Mouse (Mus musculus): ENCODE data around the gene Gstcd. TPM values are rescaled to one million over a fixed set of nuclear protein-coding genes. Genes with fewer than 3 reads are reported as not detected.

Gstcd gene
- polyA plus RNA-seq, 1 experiment from 2014 or later = 13.6 TPM

DNA sequence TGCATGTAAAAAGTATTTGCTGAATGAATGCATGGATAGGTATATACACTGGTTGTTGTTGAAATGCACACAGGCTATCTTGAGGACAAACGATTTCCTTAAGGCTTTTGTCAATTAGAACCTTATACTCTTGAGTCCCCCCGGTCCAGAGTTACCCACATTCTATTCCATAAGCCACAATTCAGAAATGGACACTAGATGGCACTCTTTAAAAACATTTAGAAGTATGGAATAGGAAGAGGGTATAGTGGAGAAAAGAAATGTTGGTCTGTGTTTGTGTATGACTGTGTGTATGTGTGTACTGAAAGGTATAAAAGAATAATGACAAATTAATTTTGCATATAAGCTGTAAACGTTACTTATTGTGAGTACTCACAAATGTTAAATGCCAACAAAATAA lies 6.0 kb downstream of the Gstcd start:
- Histone ChIP-seq H3K4me3 (ENCODE audit: low read depth, low read length) (no peak overlapping the region), H3K36me3 (ENCODE audit: control insufficient read depth, insufficient read depth, low read length) (no peaks in the 10 kb centered on the region; the same call in 1 of the 2 replicates), H3K27me3 (ENCODE audit: control insufficient read depth, insufficient read depth, low read length) (no peaks in the 10 kb centered on the region), H3K4me1 (replicated peaks; ENCODE audit: control insufficient read depth, insufficient read depth, low read length) (no peaks in the 10 kb centered on the region), H3K9me3 (ENCODE audit: control insufficient read depth, low read length) (no peaks in the 10 kb centered on the region), H3K4me2 (ENCODE audit: low read depth, low read length, severe bottlenecking) (no peak overlapping the region), H3K9ac (ENCODE audit: low read length) (no peak overlapping the region), H3K27ac (ENCODE audit: low read depth, low read length) (no peak overlapping the region)
- DNase-seq (ENCODE audit: low spot score) (no peak), ATAC-seq (replicated peaks; ENCODE audit: low FRiP score) (peak; percentile 61)
- WGBS = 77% methylated on average over 3 of the region's 3 CpGs

DNA sequence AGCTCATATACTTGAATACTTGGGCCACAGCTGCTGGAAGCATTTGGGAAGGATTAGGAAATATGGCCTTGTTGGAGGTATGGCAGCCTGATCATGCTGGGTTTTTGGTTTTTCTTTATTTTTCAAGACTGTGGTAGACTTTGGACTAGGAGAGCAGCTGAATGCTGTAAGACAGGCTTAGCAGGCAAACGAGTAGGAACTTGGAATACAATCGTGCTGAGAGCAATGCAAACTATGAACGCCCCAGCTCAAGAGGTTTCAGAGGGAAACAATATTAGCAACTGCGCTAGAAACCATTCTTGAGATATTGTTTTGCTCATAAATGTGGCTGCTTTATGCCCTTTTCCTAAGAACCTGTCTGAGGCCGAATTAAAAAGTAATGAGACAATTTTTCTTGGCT lies 9.1 kb downstream of the Gstcd start:
- H3K36me3 ChIP-seq (ENCODE audit: control insufficient read depth, insufficient read depth, low read length) = no peaks in the 10 kb centered on the region; the same call in 1 of the 2 replicates
- ATAC-seq (replicated peaks; ENCODE audit: low FRiP score) = no peak

DNA sequence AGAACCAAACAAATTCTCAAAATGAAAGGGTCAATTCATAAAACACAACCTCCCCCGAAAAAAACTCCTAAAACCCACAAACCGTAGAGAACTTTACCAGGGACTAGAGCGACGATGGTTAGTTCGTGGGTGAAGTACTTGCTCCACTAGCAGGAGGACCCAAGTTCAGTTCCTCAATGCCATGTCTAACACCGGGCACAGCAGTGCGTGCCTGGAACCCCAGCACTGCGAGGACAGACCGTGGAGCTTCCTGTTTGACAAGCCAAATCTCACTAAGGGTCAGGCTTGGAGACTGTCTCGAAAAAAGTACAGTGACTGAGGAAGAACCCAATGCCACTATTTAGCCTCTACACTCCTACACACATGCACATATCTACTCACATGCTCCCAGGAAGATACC lies 16.3 kb downstream of the Gstcd start:
- DNase-seq (ENCODE audit: low spot score) = no peak
- Histone ChIP-seq H3K9ac (ENCODE audit: low read length) (no peak overlapping the region), H3K36me3 (ENCODE audit: control insufficient read depth, insufficient read depth, low read length) (no peaks in the 10 kb centered on the region), H3K27ac (ENCODE audit: low read depth, low read length) (no peak overlapping the region), H3K27me3 (ENCODE audit: control insufficient read depth, insufficient read depth, low read length) (no peaks in the 10 kb centered on the region), H3K4me3 (ENCODE audit: low read depth, low read length) (no peak overlapping the region), H3K4me1 (replicated peaks; ENCODE audit: control insufficient read depth, insufficient read depth, low read length) (no peaks in the 10 kb centered on the region), H3K4me2 (ENCODE audit: low read depth, low read length, severe bottlenecking) (no peak overlapping the region), H3K9me3 (ENCODE audit: control insufficient read depth, low read length) (no peaks in the 10 kb centered on the region)
- 0 out of 2 replicates have a peak, but pooled peaks have one; percentile 30 for ATAC-seq (replicated peaks; ENCODE audit: low FRiP score)
- WGBS = 92% methylated on average over 10 of the region's 10 CpGs

More for the DNA sequence above, 9.1 kb downstream of the Gstcd start:
- Histone ChIP-seq H3K27ac (ENCODE audit: low read depth, low read length) (no peak overlapping the region), H3K4me3 (ENCODE audit: low read depth, low read length) (no peak overlapping the region), H3K4me2 (ENCODE audit: low read depth, low read length, severe bottlenecking) (no peak overlapping the region), H3K27me3 (ENCODE audit: control insufficient read depth, insufficient read depth, low read length) (no peaks in the 10 kb centered on the region), H3K4me1 (replicated peaks; ENCODE audit: control insufficient read depth, insufficient read depth, low read length) (no peaks in the 10 kb centered on the region), H3K9me3 (ENCODE audit: control insufficient read depth, low read length) (no peaks in the 10 kb centered on the region), H3K9ac (ENCODE audit: low read length) (no peak overlapping the region)
- DNase-seq (ENCODE audit: low spot score) = no peak
- 91% methylated on average over 5 of the region's 5 CpGs for WGBS

DNA sequence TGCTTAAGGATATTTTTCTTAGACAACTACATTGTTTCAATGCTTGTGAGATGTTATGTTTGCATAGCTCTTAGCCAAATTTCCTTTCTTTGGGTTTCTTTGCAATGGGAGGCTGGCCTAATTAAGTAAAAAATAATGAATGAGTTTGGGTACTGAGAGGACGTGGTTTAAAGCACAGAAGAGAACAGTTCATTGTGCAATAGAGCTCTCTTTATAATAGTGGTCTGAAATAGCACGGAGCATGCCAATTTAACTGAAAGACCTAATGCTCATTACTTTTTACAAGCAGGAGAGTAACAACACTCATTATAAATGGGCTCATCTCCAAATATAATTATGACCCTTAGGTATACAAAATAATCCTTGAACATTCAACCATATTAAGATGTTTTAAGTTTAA lies 39.8 kb downstream of the Gstcd start:
- WGBS = 44% methylated on average over 2 of the region's 2 CpGs
- ATAC-seq (replicated peaks; ENCODE audit: low FRiP score) (peak; percentile 84), DNase-seq (ENCODE audit: low spot score) (no peak)
- no peaks in the 10 kb centered on the region for H3K36me3 ChIP-seq (ENCODE audit: control insufficient read depth, insufficient read depth, low read length)
- no peak overlapping the region for H3K4me2 ChIP-seq (ENCODE audit: low read depth, low read length, severe bottlenecking)
- no peak overlapping the region for H3K4me3 ChIP-seq (ENCODE audit: low read depth, low read length)
- no peak overlapping the region for H3K27ac ChIP-seq (ENCODE audit: low read depth, low read length)
- H3K27me3 ChIP-seq (ENCODE audit: control insufficient read depth, insufficient read depth, low read length) = no peaks in the 10 kb centered on the region
- no peaks in the 10 kb centered on the region for H3K9me3 ChIP-seq (ENCODE audit: control insufficient read depth, low read length)
- H3K4me1 ChIP-seq (replicated peaks; ENCODE audit: control insufficient read depth, insufficient read depth, low read length) = no peaks in the 10 kb centered on the region
- H3K9ac ChIP-seq (ENCODE audit: low read length) = no peak overlapping the region

DNA sequence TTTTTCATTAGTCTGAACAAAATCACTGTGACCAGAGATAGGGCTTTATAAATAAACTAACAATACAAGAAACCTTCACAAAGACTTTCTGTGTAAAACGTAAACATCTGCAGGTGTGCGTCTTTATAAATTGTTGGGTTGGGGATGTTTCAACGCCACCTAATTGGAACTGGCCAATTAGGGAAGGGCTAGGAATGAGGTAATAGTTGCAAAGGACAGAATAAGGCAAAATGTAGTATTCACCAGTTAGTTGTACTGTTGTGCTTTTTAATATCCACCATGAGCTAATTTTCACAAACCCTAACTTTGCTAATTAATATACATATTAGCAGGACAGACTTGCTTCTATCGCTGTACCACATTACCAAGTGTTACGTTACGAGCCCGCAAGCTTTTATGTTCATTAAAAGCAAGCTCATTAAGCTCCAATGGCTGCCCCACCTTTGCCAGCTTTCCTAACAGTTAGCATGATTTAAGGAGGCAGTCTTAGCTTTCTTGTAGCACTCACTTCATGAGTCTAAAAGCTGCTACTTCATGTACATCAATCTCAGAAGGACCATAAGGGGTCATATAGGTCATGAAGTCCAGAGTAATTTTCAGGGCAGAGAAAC lies 58.6 kb downstream of the Gstcd start:
- Histone ChIP-seq H3K4me3 (ENCODE audit: low read depth, low read length) (no peak overlapping the region), H3K4me1 (replicated peaks; ENCODE audit: control insufficient read depth, insufficient read depth, low read length) (no peaks in the 10 kb centered on the region), H3K9me3 (ENCODE audit: control insufficient read depth, low read length) (no peaks in the 10 kb centered on the region), H3K27me3 (ENCODE audit: control insufficient read depth, insufficient read depth, low read length) (no peaks in the 10 kb centered on the region), H3K27ac (ENCODE audit: low read depth, low read length) (no peak overlapping the region), H3K9ac (ENCODE audit: low read length) (no peak overlapping the region), H3K36me3 (ENCODE audit: control insufficient read depth, insufficient read depth, low read length) (no peaks in the 10 kb centered on the region), H3K4me2 (ENCODE audit: low read depth, low read length, severe bottlenecking) (no peak overlapping the region)
- 62% methylated on average over 7 of the region's 7 CpGs for WGBS
- DNase-seq (ENCODE audit: low spot score) (no peak), ATAC-seq (replicated peaks; ENCODE audit: low FRiP score) (peak; percentile 68)

DNA sequence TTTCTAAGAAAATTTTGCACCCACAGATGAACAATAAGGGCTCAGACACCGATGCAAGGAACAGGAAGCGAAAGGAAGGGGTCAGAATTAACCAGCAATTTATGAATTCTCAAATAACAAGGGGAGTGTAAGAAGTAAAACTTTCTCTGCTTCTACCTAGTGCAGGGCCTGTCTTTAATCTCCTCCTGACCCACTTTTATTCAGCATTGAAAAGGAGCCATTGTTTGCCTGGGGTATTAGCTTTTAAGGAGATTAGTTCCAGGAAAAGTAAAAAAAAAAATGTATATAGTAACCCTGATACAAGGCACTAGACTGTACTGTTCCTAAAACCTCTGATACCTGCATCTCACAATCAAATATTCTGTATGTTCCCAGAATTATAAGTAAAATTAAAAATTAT lies 64.9 kb downstream of the Gstcd start:
- Histone ChIP-seq H3K4me3 (ENCODE audit: low read depth, low read length) (no peak overlapping the region), H3K36me3 (ENCODE audit: control insufficient read depth, insufficient read depth, low read length) (no peaks in the 10 kb centered on the region), H3K4me1 (replicated peaks; ENCODE audit: control insufficient read depth, insufficient read depth, low read length) (peaks cover 3% of the 10 kb centered on the region; the same call in 1 of the 2 replicates), H3K9me3 (ENCODE audit: control insufficient read depth, low read length) (no peaks in the 10 kb centered on the region), H3K4me2 (ENCODE audit: low read depth, low read length, severe bottlenecking) (no peak overlapping the region), H3K9ac (ENCODE audit: low read length) (no peak overlapping the region), H3K27ac (ENCODE audit: low read depth, low read length) (peak overlapping the region; percentile 41; the same call in 1 of the 2 replicates), H3K27me3 (ENCODE audit: control insufficient read depth, insufficient read depth, low read length) (no peaks in the 10 kb centered on the region)
- 24% methylated on average over 2 of the region's 2 CpGs for WGBS
- no peak for DNase-seq (ENCODE audit: low spot score)
- 0 out of 2 replicates have a peak, but pooled peaks have one; percentile 16 for ATAC-seq (replicated peaks; ENCODE audit: low FRiP score)

DNA sequence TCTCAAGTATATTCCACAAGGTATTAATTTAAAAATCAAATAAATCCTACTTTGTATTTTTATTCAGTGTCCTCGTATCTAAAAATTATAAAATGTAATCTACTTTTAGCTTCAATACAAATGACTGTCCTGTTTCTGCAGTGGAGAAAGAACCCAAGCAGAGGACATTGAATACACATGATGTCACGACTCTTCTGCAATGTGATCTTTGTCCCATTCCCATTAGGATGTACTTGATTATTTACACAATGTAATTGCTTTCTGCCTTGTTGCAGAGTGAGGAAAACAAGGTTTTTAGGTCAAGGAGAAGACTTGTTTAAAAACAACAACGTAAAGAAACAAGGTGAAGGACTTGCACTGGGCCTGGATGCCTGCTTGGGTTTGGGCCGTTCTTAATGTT lies 84.6 kb downstream of the Gstcd start:
- no peaks in the 10 kb centered on the region for H3K4me1 ChIP-seq (replicated peaks; ENCODE audit: control insufficient read depth, insufficient read depth, low read length)
- H3K27me3 ChIP-seq (ENCODE audit: control insufficient read depth, insufficient read depth, low read length) = no peaks in the 10 kb centered on the region
- no peaks in the 10 kb centered on the region for H3K9me3 ChIP-seq (ENCODE audit: control insufficient read depth, low read length)
- no peak overlapping the region for H3K4me3 ChIP-seq (ENCODE audit: low read depth, low read length)
- 87% methylated on average over 4 of the region's 4 CpGs for WGBS
- ATAC-seq (replicated peaks; ENCODE audit: low FRiP score) (no peak), DNase-seq (ENCODE audit: low spot score) (no peak)
- H3K4me2 ChIP-seq (ENCODE audit: low read depth, low read length, severe bottlenecking) = no peak overlapping the region
- no peaks in the 10 kb centered on the region for H3K36me3 ChIP-seq (ENCODE audit: control insufficient read depth, insufficient read depth, low read length)
- no peak overlapping the region for H3K27ac ChIP-seq (ENCODE audit: low read depth, low read length)
- no peak overlapping the region for H3K9ac ChIP-seq (ENCODE audit: low read length)

DNA sequence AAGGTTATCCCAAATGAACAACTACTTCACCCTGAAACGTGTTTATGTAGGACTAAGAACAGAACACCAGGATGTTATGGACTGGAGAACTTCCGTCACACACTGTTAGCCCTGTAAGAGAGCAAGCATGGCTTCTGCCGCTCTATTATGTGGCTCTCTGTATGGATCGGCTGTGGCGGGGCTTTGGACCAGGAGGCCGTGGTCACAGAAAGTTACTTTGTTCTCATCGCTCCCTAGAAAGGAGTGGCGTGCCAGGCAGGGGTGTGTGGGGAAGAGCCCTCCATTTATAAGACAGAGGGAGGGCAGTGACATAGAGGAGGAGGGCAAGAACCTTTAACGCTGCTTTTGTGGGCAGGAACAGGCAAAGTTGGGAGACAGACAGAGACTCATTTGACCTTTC lies 95.5 kb downstream of the Gstcd start:
- Histone ChIP-seq H3K4me1 (replicated peaks; ENCODE audit: control insufficient read depth, insufficient read depth, low read length) (no peaks in the 10 kb centered on the region), H3K9ac (ENCODE audit: low read length) (no peak overlapping the region), H3K27me3 (ENCODE audit: control insufficient read depth, insufficient read depth, low read length) (no peaks in the 10 kb centered on the region), H3K4me3 (ENCODE audit: low read depth, low read length) (no peak overlapping the region), H3K27ac (ENCODE audit: low read depth, low read length) (no peak overlapping the region), H3K9me3 (ENCODE audit: control insufficient read depth, low read length) (no peaks in the 10 kb centered on the region), H3K36me3 (ENCODE audit: control insufficient read depth, insufficient read depth, low read length) (no peaks in the 10 kb centered on the region), H3K4me2 (ENCODE audit: low read depth, low read length, severe bottlenecking) (no peak overlapping the region)
- DNase-seq (ENCODE audit: low spot score) (no peak), ATAC-seq (replicated peaks; ENCODE audit: low FRiP score) (no peak)
- 84% methylated on average over 9 of the region's 9 CpGs for WGBS

DNA sequence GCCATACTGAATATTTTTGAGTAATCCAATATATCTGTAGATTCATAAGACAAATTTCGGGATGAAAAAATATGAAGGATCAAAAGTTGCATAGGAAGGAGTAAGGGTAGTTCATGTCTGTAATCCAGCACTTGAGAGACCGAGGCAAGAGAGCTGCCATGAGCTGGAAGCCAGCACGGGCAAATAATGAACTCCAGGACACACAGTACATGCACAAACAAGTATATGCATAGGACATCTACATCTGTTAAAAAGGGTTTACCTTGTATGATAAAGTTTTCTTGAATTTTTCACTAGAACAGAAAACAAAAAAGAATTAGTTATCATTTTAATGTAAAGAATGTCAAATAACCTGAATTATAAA lies 95.9 kb downstream of the Gstcd start:
- Histone ChIP-seq H3K9me3 (ENCODE audit: control insufficient read depth, low read length) (no peaks in the 10 kb centered on the region), H3K4me1 (replicated peaks; ENCODE audit: control insufficient read depth, insufficient read depth, low read length) (no peaks in the 10 kb centered on the region), H3K27me3 (ENCODE audit: control insufficient read depth, insufficient read depth, low read length) (no peaks in the 10 kb centered on the region), H3K4me3 (ENCODE audit: low read depth, low read length) (no peak overlapping the region), H3K9ac (ENCODE audit: low read length) (no peak overlapping the region), H3K27ac (ENCODE audit: low read depth, low read length) (no peak overlapping the region), H3K36me3 (ENCODE audit: control insufficient read depth, insufficient read depth, low read length) (no peaks in the 10 kb centered on the region), H3K4me2 (ENCODE audit: low read depth, low read length, severe bottlenecking) (no peak overlapping the region)
- 92% methylated on average over 3 of the region's 3 CpGs for WGBS
- no peak for ATAC-seq (replicated peaks; ENCODE audit: low FRiP score)
- DNase-seq (ENCODE audit: low spot score) = no peak
